Mouse (Mus musculus) thymus, adult 2 months (tissue): ENCODE data around the gene Igf1.

Source experiments
- CTCF ChIP-seq: fragments of 200-500 bp; IDR thresholded peaks from 2 replicates; pipeline ENCODE4 v1.5.1; 2012; ENCODE audit warnings: mild to moderate bottlenecking, control low read depth, low read length, moderate library complexity, borderline replicate concordance; ENCODE audit not compliant: control insufficient read depth, poor library complexity, insufficient read depth; ENCODE audit errors: extremely low read depth
- POLR2A ChIP-seq: fragments of 200-500 bp; IDR thresholded peaks from 2 replicates; pipeline ENCODE4 v1.6.1; 2012; ENCODE audit warnings: mild to moderate bottlenecking, low read length, control low read depth, moderate library complexity; ENCODE audit not compliant: control insufficient read depth, poor library complexity, insufficient read depth; ENCODE audit errors: extremely low read depth

- TF ChIP-seq CTCF (no peak), POLR2A (no peak)
Observed at GRCm38 (mm10) chr10:87842501-87842900, 15.6 kb upstream of the Igf1 start.
